Mouse (Mus musculus): ENCODE results near the gene Eogt. TPM values are rescaled to one million over a fixed set of nuclear protein-coding genes. Genes with fewer than 3 reads are reported as not detected.

Gene Eogt
- 10 to 100 TPM; 25.4 to 31.1 TPM for total RNA-seq (2021)

DNA sequence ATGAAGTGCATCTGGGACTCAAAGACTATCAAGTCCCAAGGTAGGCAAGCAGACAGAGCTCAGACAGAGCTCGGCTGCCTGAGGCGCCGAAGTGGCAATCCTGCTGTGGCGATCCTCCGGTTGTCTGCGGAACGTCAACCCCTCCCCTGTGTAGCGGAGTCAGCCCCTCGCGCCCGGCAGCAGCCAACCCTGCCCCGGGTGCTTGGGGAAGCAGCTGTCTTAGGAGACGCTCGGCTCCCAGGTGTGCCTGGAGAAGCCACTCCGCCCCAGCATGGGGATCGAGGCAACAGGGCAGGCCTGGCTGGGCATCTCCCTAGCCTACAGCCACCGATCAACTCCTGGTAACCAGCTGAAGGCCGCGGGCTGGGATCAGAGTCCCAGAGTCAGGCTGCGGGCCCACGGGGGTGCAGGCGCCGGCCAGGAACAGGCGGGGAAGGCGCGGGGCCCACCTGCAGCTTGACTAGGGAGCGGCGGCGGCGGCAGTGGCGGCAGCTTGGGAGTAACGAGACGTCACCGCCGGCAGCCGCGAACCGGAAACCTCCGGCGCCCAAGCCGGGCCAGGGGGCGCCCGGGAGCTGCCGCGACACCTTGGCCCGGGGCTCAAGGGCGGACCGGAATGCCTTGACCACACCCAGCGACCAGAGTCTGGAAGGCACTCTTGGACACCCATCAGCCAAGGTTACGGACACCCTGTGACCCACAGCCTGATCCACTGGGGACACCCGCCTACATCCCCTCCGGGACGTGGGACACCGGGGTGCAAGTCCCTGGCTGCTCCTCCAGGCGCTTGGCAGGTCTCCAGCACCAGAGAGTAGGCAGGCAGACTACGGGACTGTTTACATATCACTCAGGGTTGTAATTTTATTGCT, at the start of gene Eogt:
TSS of gene Eogt (minus strand) at position 800 of the 869 bp plus-strand sequence.
- DNase-seq (ENCODE audit: low spot score in 2 of 2) = peak; percentile 75 to 83
- intact Hi-C loops (cut with DNase I) = no loop called here

GRCm38 (mm10) chr6:97179367-97179828, 30.4 kb upstream of the Eogt start:
- intact Hi-C loops (cut with DNase I) = loop anchor here (2.0 kb wide), 1 partner anchor 25 kb away; the partner anchor contains the start of gene Uba3
- DNase-seq (ENCODE audit: low spot score in 2 of 2) = no peak

GRCm38 (mm10) chr6:97178491-97179366, 29.7 kb upstream of the Eogt start, which contains the start of gene Tmf1:
Gene Tmf1 (minus strand): TSS chr6:97179122.
- intact Hi-C loops (cut with DNase I) = loop anchor here (2.0 kb wide), 1 partner anchor 26 kb away; the partner anchor contains the start of gene Uba3
- peak; percentile 95 to 96 for DNase-seq (ENCODE audit: low spot score in 2 of 2)

GRCm38 (mm10) chr6:97175716-97176115, 26.7 kb upstream of the Eogt start:
- intact Hi-C loops (cut with DNase I) = no loop called here
- no peak for DNase-seq (ENCODE audit: low spot score in 2 of 2)

GRCm38 (mm10) chr6:97150156-97150555, 1.2 kb upstream of the Eogt start:
- no peak for DNase-seq (ENCODE audit: low spot score in 2 of 2)
- intact Hi-C loops (cut with DNase I) = no loop called here

DNA sequence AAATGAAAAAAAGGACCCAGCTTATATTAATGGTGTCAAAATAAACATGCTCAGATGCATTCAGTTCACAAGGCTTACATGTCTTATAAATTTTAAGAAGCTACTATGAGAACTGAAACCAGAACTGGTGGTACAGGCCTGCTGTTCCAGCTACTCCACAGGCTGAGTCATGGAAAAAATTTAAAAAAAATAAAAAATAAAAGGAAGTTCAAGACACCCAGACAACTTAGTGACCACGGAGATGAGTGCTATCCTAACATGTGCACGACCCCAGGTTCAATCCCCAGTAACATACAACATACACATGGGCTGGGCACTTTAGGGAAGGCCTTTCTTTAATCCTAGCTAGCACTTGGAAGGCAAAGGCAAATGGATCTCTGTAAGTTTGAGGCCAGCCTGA, 739 bp upstream of the Eogt start:
- DNase-seq (ENCODE audit: low spot score in 2 of 2) = no peak
- intact Hi-C loops (cut with DNase I) = no loop called here

GRCm38 (mm10) chr6:97147755-97148382, 1.1 kb downstream of the Eogt start:
- peak; percentile 13 to 21 for DNase-seq (ENCODE audit: low spot score in 2 of 2)
- intact Hi-C loops (cut with DNase I) = no loop called here

DNA sequence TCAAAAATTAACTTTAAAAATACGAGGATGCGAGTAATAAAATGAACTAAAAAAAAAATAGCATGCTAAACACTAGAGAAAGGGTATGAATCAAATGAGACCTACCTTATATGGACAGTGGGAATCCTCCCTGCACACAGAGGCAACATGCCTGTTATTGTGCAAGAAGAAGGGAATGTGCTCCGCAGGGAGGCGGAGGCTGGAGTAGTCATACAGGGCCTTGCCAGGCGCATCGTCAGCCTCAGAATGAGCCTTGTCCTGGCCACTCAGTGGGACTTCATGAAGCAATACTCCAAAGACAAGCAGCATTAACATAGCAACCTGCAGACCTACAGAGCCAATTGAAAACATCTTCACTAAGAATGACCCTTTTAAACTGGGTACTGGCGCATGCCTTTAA, 3.8 kb downstream of the Eogt start:
- DNase-seq (ENCODE audit: low spot score in 2 of 2) = no peak
- intact Hi-C loops (cut with DNase I) = no loop called here

DNA sequence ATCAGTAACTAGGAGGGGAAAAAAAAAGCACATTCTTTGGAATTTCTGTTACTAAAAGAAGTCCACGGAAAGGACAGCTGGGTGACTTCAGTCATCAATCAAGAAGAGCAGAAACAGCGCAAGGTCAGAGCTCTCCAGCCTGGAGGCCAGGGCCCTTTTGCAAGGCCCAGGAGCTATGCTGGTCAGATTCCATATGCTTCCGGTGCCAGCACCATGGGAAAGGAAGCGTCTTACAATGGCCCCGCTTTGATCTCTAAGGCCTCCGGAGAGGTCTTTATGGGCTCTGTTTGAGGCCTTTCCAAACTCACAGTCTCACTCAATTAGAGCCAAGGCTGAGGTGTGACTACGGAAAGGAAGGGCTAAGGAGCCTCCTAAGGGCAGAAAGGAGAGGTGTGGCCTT, 4.6 kb downstream of the Eogt start:
- intact Hi-C loops (cut with DNase I) = no loop called here
- no peak for DNase-seq (ENCODE audit: low spot score in 2 of 2)

GRCm38 (mm10) chr6:97142611-97143010, 6.4 kb downstream of the Eogt start:
- DNase-seq (ENCODE audit: low spot score in 2 of 2) = no peak
- intact Hi-C loops (cut with DNase I) = no loop called here

- intact Hi-C loops (cut with DNase I) = no loop called here
Observed at GRCm38 (mm10) chr6:97141811-97142210, 7.2 kb downstream of the Eogt start.

GRCm38 (mm10) chr6:97132707-97133303, 16.2 kb downstream of the Eogt start:
- intact Hi-C loops (cut with DNase I) = no loop called here
- no peak for DNase-seq (ENCODE audit: low spot score in 2 of 2)

More at GRCm38 (mm10) chr6:97141811-97142210, 7.2 kb downstream of the Eogt start:
- DNase-seq (ENCODE audit: low spot score in 2 of 2) = no peak

GRCm38 (mm10) chr6:97131808-97132207, 17.2 kb downstream of the Eogt start:
- DNase-seq (ENCODE audit: low spot score in 2 of 2) = no peak
- intact Hi-C loops (cut with DNase I) = no loop called here

- no peak for DNase-seq (ENCODE audit: low spot score in 2 of 2)
- intact Hi-C loops (cut with DNase I) = no loop called here
Observed at GRCm38 (mm10) chr6:97130979-97131378, 18.0 kb downstream of the Eogt start.

DNA sequence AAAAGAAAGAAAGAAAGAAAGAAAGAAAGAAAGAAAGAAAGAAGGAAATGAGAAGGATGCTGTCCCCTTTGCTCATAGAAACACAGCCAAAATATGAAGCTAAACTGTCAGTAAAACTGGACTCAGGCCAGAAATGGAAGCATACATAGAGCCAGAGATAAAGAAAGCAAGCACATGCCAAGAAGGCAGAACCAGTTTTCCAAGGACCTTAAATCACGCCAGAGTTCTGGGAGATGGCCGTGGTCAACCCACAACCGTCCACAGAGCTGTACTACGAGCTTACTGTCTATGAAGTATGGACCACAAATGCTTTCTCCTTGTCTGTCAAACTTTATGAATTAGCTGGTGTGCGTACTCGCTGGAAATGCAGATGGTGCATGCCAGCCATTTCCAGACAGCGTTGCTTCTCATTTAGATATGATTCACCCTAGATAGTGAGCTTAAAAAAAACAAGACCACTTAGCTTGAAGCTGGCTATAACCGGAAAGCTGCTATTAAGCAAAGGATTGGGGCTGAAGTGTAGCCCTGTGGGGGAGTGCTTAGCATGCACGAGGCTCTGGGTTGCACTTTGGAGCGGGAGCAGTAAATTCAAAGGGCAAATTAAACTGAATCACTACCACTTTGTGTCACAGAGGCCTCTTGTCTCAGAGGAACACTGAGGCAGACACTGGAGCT, 24.5 kb downstream of the Eogt start:
- DNase-seq (ENCODE audit: low spot score in 2 of 2) = no peak
- intact Hi-C loops (cut with DNase I) = no loop called here

- intact Hi-C loops (cut with DNase I) = no loop called here
- no peak for DNase-seq (ENCODE audit: low spot score in 2 of 2)
Observed at GRCm38 (mm10) chr6:97120922-97121321, 28.1 kb downstream of the Eogt start.

DNA sequence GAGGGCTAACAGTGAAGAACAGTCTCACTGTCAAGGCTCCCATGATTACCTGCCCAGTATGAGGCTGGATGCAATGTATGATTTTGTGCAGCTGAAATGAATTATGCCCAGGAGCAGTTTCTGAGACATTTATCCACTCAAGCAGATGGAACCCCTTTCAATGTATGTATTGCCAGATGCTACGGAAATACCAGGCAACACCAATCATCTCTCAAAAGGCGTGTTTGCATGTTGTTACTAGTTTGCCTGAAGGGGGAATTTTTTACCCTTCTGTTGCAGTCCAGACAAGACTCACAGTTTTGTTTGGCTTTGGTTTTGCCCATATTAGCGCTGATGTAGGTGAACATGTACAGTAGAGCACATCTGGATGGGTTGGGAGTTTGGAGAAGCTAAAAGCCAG, 30.7 kb downstream of the Eogt start:
- no peak for DNase-seq (ENCODE audit: low spot score in 2 of 2)
- intact Hi-C loops (cut with DNase I) = no loop called here

- intact Hi-C loops (cut with DNase I) = no loop called here
Observed at GRCm38 (mm10) chr6:97116896-97117295, 32.1 kb downstream of the Eogt start.

DNA sequence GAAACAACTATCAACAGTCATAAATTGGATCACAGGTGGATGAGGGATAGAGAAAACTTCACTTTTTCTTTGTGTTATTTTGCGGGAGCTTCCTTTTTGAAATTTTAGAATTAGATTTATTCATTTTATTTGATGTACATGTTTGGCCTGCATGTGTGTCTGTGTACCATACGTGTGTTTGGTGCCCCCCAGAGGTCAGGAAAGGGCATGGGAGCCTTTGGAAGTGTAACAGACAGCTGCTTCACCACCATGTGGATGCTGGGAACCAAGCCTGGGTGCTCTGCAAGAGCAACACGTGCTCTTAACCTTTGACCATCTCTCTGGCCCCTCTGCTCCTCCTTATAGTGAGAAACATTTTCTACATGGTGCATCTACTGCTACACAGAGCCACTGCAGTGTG, 34.2 kb downstream of the Eogt start:
- DNase-seq (ENCODE audit: low spot score in 2 of 2) = no peak
- intact Hi-C loops (cut with DNase I) = no loop called here

More at GRCm38 (mm10) chr6:97116896-97117295, 32.1 kb downstream of the Eogt start:
- no peak for DNase-seq (ENCODE audit: low spot score in 2 of 2)

Measured in left cerebral cortex, postnatal 36 days (tissue).